Mouse (Mus musculus): ENCODE results near the gene Cdk5.

Cdk5 gene

DNA sequence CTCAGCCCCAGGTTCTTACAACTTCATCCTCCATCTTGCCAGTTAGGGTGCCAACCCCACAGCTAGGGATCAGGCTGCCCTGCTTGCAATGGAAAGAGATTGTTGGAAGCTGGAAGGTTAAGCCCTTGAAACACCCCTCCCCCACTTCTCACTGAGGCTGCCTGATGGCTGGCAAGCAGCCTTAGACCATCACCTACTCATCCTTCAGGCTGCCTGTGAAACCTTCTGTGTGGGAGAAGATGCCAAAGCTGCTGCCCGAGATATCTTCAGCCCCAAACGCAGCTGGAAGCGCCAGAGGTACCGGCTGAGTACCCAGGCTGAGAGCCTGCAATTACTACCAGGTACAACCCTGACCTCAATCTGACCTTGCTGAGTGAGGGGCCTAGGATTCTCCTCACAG lies 43.8 kb downstream of the Cdk5 start:
- in situ Hi-C loops (cut with MboI, MseI) = loop anchor here (25.0 kb wide), 1 partner anchor 992 kb away; no protein-coding TSS in a partner anchor

DNA sequence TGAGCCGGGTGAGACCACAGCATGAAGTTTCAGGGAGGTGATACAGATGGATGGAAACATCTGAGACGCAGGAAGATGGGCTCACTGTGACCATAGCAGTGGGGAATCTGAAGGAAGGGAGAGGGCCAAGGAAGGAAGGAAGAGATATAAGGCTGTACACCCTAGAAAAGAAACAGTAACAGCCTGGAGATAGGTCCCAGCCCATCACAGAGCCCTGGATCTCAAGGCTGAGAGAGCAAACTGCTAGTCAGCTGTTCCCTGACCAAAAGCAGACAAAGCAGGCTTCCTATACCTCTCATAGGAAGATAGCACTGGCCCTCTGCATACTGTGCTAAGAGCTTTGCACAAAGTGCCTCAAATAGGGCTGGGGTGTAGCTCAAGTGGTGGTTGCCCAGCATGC lies 44.6 kb downstream of the Cdk5 start:
- in situ Hi-C loops (cut with MboI, MseI) = loop anchor here (25.0 kb wide), 1 partner anchor 991 kb away; no protein-coding TSS in a partner anchor

DNA sequence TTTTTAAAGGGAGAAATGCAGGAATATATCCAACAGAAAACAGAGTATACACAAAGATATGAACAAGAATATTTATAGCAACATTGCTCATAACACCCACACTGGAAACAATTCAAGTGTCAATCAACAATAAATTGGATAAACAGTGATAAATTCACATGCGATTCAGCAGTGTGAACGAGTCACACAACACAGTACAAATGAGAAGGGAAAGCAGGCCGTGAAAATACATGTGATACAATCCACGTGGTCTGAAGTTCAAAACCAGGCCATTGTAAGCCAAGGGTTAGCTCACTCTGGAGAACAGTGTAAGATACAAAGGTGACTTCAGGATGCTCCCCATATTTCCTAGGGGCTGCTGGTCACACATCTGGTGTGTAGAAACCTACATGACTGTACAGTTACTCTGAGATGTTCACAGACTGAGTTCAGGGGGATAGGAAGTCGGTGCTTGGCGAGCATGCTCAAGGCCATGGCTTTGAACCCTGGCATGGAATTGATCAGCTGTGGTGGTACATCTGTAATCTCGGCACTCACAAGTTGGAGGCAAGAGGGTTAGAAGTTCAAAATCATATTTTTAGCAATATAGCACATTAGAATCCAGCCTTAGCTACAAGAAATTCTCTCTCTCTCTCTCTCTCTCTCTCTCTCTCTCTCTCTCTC lies 48.5 kb downstream of the Cdk5 start:
- in situ Hi-C loops (cut with MboI, MseI) = loop anchor here (25.0 kb wide), 1 partner anchor 987 kb away; no protein-coding TSS in a partner anchor

DNA sequence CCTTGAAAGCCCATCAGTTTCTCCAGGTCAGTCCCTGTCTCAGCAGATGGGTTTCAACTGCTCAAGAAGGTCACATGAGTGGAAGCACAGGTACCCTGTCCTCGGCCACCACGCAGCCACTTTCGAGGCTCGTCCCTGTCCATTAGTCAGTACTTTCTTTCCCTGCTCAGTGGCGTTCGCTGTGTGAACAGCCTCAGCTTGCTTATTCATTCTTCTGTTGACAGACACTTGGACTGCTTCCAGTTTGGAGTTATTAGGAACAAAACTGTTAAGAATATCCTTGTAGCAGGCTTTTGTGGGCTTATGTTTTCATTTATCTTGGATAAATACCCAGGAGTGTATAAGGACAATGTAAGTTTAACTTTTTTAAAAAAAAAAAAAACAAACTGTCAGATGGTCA lies 49.1 kb downstream of the Cdk5 start:
- in situ Hi-C loops (cut with MboI, MseI) = no loop called here

DNA sequence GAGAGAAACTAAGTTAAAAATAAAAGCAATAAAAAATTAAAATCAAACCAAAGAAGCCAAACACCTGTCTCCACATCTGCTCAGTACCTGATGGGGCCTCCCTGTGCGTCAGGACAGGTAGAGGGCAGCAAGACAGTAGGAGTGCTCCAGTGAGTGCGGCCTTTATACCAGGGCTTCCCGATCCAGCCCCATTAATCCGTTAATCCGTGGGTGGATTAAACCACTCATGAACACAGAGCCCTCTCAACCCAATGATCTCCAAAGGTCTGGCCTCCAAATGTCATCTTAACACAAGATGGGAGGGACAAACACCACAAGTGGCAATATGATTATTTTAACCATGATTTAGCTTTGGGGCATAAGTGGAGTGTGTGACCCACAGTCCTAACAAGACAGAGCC lies 49.5 kb downstream of the Cdk5 start:
- in situ Hi-C loops (cut with MboI, MseI) = no loop called here

DNA sequence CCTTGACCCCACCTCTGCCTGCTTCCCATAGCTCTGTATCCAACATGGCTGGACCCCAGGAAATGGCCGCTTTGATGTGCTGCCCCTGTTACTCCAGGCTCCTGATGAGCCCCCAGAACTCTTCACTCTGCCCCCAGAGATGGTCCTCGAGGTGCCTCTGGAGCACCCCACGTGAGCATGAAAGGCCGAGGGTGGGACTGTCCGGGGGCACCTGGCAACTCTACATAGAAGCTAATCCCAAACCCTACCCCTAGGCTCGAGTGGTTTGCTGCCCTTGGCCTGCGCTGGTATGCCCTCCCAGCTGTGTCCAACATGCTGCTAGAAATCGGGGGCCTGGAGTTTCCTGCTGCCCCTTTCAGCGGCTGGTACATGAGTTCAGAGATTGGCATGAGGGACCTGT lies 53.6 kb downstream of the Cdk5 start:
- in situ Hi-C loops (cut with MboI, MseI) = no loop called here
